Mouse (Mus musculus): ENCODE results near the gene Cercam. TPM values are rescaled to one million over a fixed set of nuclear protein-coding genes. Genes with fewer than 3 reads are reported as not detected.
A peak's percentile ranks its signal among the peaks of the same experiment; 100 is the strongest.

Gene Cercam
- 10 to 100 TPM in 3 of 4 experiments, 1 to 10 TPM in 1; 7.6 to 32.8 (median 18.4) TPM for total RNA-seq (2022)

DNA sequence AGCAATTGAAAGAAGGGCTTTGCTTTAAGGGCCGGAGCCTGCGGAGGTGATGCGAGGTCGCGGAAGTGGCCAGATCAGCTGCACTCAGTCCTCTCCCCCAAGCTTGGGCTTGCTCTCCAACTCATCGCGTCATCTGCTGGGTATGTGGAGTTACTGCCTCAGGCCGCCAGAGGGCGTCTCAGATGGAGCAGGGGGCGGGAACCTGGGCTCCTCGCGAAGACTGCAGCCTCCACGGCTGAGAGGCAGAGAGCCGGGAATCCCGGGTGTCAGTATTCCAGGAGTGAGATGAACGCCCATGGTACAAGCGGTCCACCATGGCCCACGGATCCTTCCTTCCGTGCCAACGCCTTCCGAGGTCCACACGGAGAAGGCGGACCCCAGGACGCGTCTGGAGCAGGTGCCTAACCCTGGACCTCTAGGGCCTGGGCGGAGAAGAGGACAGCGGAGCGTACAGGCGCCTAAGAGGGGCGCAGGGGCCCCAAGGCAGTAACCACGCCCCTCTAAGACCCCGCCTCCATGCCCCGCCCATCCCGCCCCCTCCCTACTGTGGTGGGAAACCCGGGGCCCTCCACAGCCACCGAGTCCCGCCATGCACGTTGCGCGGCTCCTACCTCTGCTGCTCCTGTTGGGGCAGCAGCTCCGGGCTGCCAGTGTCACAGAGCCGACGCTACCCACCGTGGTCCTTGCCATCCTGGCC, at the start of gene Cercam:
Gene Cercam, plus strand, starts transcription at position 216 of the 697 bp plus-strand sequence.
- peak; percentile 79 for DNase-seq

DNA sequence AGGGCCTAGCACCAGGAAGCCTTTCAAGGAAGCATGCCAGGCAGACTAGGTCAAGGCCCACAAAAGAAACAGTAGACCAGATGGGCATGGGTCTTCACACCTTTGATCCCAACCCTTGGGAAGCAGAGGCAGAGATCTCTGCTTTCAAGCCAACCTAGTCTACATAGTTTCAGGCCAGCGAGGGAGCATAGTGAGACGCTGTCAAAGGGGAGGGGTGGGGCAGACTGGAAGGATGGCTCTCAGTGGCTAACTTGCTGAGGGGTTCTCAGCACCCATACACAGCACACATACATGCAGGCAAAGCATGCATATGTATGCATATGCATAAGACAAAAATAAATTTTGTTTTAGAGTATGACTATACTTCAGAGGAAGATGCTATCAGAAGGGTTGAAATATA, 49.6 kb upstream of the Cercam start:
- DNase-seq, result no peak

DNA sequence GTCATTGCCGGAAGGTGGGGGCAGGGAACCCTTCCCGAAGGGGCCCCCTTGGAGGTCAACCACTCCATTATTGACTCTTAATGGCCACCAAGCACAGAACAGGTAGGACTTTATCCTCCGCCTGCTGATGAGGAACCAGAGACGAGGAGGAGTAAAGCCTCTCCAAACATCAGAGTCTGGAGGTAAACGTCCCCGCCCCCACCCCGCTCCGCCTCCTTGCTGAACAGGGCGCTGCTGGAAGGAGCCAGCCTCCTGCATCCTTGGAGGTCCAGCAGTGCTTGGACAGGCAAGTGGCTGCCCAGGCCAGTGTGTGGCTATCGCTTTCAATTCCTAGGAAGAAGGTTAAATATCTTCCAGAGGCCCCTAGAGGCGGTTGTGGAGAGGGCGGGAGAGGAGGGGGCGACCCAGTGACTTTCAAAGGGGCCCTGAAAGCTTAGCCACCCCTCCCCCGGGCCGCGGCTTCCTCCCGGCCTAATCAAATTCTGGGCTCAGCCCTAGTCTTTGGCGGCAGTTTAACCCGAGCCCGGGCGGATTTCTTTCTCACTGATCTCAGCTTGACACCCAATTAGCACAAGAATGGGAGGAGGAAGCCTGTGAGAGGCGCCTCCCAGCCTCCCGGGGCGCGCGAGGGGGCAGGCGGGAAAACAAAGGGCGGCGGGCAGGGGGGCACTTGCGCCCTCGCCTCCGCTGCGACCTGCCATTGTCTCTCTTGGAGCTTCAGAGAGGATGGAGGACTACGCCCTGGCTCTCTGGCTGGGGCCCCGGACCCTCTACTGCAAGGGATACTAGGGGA, 48.7 kb upstream of the Cercam start, which contains the start of gene Urm1:
Gene Urm1, plus strand, starts transcription at position 51 of the 793 bp plus-strand sequence.
- DNase-seq, result no peak

DNA sequence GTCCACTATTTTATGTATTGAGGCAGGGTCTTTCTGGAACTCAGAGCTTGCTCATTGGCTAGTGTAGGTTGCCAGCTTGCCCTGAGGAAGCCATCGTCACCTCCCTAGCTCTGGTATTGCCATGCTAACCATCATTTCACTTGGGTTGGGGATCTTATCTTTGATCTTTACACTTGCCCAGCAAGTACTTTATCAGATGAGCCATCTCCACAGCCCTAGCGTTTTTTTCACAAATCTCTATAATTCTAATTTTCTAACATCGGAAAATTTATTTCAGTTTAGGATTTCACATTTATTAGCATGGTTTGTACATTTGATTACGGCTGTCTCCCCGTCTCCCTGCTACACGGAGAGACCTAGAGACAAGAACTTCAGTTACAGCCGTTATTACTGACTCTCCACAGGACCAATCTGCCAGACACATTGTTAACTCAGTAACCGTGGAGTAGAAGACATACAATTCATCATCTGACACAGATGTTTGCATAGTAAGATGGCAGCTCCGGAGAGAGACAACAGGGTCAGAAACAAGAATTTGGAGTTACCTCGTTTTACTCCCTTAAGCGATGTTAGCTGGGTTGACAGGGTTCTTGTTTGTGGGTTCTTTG, 42.5 kb upstream of the Cercam start:
- no peak for DNase-seq

DNA sequence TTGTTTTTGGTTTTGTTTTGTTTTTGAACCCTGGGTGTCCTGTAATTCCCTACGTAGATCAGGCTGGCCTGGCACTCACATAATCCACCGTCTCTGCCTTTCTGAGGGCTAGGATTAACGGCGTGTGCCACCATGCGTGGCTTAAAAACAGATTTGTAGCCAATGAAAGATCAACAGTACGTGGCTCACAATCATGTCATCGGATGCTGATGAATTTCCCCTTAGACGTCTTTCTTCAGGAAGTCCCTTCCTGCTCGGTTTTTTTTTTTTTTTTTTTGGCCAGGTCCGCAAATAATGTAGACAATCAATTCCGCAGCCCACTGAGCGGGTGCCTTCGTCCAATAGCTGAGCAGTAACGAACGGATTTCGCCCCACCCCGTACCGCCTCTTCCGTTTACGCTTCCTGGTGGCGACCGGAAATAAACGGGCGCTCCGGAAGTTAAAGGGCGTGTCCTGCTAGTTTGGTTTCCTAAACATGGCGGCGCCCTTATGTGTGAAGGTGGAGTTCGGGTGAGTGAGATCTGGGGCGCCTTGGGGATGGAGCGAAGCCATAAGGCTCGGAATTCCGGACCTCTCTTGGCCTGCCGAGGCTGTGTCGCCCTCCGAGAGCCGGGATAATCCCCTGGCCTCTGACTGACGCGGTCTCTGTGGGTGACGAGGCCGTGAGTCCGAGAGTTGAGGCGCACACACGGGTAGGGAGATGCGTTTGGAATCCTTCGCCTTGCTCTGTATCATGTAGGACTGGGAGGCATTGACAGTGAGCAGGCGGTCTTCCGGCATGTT, 41.8 kb upstream of the Cercam start:
- DNase-seq, result peak; percentile 97

DNA sequence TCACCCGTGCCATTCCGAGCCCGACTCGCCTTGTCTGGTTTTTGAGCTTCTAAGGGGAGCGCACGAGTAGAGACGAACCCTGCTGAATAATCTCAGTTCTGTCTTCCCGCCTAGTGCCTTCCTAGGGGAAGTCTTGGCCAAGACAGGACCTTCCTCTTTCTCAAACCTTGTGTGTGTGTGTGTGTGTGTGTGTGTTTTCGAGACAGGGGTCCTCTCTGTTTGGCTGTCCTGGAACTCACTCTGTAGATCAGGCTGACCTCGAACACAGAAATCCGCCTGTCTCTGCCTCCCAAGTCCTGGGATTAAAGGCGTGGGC, 41.3 kb upstream of the Cercam start:
- DNase-seq, result no peak

DNA sequence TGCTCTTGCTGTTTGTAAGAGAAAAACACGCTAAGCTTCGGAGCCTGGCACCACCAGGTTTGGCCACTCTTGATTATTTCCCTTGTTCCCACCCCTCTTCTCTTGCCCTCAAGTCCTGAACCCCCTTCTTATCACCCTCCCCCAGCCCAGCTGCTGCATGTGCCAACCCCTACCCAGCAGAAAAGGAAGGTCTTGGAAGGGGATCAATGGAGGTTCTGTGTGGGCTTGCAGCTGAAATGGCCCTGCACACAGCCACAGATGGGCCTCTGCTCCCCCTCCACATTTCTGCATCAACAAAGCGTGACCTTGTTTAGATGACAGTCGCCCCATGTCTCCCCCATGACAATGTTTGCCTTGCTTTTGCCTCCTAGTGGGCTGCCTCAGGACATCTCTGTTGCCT, 37.9 kb upstream of the Cercam start:
- DNase-seq, result no peak

DNA sequence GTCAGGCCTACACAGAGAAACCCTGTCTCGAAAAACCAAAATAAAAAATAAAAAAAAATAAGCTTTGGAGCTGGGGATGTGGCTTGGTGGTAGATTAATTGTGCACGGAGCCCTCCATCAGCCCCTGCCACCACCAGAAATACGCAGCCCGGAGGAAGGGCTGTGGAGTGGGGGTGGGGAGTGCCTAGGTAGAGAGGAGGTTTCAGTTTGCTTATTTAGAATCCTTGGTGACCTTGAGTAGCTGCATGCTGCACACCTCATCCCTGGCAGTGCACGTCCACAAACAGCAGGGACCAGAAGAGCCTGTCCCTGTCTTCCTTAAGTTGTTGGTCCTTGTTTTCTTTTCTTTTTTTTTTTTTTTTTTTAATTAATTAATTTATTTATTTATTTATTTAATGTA, 35.2 kb upstream of the Cercam start:
- no peak for DNase-seq

DNA sequence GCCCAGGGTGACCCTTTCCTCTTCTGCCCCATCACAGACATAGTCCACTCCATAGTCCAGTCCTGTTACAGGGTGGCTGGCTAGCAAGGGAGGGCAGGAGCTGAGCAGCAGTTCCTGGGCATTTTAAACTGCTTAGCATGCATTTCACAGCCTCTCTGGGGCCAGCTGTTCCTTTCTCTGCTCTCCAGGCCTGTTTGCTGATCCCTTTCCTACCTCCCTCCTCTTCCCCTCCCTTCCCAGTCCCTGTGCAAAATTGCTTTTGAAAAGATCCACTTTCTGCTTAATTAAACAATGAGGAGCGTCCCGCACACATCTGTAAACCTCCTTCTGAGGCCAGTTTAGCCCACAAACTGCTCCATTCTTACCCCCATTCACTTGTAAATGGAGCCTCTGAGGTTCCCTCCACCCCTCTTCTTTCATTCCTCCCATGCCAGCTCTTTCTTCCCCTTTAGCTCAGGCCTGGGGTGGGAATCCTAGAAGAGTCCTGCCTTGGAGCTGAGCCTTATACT, 33.5 kb upstream of the Cercam start:
- no peak for DNase-seq

DNA sequence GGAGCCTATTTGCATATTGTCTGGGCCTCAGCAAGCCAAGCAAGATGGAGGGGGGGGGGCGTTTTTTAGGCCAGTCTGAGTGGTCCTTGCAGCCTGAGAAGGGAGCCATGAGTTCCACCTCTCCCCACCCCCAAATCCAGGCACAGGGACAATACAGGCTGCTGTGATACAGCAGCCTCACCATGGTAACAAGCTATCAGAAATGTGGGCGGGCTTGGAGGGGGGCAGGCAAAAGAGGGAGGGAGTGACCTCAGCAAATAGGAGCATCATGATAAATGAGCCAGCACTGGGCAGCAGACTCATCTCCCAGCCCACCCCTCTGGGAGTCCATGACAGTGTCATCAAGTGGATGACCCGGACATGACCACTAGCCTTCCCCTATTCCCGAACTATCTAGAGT, 29.5 kb upstream of the Cercam start:
- no peak for DNase-seq

DNA sequence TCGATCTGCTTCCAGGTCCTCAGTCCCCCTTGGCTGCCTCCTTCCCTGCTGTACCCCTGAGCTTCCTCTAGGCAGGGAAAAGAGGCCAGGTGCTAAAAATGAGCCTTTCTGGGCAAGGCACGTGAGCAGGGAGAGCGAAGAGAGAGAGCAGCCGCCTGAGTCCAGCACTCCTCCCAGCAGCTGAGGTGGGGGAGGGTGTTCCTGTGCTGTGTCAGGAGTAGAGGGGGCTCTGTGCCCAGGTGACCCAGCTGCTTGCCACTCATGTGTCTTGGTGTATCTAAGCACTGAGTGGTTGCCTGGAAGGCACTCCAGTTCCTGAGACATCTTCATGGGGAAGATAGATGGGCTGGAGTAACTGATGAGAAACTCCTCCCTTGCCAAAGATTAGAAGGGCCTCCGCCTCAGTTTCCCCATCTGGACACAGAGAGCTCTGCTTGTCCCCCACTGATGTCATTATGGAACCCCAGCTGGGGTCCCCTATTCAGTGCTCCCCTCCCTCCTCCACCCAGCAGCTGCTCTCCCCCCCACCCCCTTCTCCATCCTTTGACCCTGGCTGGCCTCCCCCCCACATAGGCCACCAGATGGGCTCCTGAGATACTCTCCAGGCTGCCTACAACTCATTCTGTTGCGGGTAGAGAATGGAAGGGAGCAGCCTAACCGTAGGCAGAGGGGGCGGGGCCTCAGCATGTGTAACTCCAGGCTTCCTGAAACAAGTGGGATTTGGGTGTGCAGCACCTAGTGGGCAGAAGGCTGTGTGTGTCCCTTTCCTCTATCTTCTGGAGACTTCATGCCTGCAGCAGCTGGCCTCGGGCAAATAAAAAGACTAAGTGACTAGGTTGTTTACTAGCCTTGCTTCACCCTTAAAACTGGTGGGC, 25.5 kb upstream of the Cercam start:
- no peak for DNase-seq

DNA sequence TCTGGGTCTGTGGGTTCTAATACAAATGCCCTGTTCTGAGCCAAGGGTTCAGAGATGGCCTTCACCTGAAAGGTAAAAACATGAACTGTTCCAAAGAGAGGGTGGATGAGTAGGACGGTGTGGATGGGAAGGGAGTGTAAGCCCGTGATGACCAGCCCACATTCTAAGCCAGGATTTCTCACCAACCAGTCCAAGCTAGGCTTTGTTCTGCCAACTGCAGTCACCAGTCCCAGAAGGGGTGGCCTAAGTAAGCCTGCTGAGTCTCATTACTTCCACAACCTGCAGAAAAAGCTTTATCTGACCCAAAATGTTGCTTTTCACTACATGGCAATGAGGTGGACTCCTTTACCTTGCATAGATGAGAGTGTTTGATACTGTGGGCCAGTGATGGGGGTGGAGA, 24.8 kb upstream of the Cercam start:
- DNase-seq, result no peak

DNA sequence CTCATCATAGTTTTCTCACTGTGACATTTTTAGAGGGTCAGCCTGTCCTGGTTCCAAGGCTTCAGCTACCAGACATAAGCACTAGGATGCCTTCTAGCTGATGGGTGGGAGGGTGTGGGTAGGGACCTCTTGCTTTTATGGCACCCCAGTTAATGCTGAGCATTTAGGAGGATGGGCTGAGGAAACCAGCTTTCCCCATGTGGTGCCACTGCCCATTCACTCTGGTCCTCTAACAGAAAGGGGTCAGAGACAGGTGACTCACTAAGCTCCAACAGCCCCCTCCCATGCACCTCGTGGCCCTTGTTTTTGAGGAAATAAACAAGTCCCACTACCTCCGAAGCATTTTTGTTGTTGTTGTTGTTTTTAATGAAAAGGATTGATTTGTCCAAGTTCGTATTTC, 24.3 kb upstream of the Cercam start:
- no peak for DNase-seq

DNA sequence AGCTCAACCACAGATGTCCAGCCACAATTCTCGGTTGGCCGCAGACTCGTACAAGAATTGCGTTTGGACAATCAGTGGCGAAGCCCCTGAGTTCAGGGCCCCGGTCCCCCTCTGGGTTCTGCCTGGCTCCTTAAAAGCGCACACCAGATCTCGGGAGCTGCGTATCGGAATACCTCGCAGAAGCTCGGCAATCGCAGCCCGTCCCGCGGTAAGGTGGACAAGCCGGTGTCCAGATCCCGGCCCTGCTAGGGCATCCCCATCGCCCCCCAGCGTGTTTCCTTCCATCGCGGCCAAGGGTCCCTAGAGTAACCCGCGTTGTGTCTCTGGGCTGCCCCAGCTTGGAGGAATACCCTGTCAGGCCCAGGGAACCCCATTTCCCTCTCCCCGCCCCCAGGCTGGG, 23.3 kb upstream of the Cercam start:
- no peak for DNase-seq

DNA sequence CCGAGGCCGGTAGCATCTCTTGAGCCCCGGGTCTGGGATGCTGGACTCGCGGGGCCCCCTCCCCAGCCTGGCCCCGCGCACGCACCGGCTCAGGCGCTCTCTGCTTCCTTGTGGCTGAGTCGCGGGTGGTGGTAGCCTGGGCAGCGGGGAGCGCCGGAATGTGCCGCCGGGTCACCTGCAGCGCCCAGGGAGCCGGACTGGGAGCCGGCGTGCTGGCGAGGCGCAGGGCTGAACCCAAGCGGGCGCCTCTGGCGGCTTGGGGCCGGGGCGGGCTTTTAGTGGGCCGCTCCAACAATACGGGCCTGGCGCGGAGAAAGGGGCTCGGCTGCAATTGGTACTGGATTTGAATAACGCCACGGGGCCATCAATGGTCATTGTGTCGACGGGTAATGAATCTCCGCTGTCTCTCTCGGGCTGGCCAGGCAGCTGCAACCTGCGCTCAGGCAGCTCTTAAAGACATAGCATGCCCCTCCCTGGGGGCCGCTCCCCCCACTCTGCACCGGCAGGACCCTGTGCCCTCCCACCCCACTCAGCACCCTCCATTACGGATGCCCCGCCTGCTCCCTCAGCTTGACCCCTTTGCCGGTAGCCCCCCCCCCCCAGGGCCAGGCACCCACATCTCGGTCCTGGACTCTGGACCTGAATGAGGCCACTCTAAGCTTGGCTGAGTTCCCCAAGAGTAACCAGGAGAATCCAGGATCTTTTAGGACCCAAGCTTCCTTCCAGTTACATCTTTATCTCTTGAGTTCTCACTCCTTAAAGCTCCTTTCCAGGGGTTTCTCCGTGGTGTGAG, 22.7 kb upstream of the Cercam start:
- no peak for DNase-seq

DNA sequence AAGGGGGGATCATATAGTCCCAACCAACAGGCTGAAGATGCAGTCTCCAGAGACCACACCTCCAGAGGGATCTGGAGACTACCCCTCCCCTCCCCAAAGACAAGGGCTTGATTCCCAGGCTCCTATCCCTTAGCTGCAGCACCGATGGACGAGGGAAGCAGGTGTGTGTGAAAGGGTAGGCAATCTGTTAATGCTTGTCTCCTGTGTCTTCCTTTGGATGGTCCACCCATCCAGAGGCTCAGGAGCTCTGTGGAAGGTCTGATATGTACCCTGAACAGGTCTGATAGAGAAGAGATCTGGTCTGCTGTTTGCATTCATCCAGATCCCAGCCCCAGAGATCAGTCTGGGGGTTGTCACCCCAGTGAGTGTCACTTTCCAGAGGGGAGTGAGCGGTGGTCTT, 22.1 kb upstream of the Cercam start:
- no peak for DNase-seq

DNA sequence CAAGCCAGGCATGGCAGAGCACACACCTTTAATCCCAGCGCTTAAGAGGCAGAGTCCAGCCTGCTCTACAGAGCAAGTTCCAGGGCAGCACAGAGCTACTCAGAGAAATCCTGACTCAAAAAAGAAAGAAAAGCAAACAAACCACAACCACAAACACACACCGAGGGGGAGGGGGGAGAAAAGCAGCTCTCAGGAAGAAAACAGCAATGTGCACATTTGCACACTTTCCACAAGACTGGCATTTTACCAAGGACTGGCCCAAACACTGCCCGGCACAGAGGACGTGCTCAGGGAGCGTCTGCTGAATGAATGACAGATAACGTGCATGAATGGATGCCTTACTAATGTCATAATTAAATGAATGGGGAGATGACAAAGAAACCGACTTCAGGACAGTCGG, 19.9 kb upstream of the Cercam start:
- DNase-seq, result no peak

DNA sequence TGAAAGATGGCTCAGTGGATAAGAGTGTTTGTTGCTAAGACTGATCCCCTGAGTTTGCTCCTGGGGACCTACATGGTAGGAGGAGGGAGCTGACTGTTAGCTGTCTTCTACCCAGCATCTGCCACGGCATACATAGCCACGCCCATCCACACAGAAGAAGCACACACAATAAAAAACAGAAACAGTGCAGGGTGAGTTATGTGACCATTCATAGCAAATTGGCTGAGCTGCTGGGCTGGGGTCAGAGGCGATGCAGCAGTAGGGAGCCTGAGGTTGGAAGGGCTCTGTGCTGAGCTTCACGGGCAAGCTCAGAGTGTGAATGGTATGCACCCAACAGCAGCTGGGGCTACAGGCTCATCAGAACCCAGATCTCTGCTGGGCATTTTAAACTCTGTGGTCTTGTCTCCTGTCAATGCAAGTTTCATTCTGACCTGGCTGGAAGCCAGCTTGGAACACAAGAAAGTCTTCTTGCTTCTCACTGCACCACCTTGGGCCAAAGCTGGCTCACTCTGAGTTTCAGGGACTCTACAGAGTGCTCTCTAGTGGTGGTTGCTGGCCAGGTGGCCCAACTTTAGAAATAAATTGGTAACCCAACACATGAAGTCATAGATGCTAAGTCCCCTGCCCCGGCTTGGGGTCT, 19.0 kb upstream of the Cercam start:
- DNase-seq, result no peak

DNA sequence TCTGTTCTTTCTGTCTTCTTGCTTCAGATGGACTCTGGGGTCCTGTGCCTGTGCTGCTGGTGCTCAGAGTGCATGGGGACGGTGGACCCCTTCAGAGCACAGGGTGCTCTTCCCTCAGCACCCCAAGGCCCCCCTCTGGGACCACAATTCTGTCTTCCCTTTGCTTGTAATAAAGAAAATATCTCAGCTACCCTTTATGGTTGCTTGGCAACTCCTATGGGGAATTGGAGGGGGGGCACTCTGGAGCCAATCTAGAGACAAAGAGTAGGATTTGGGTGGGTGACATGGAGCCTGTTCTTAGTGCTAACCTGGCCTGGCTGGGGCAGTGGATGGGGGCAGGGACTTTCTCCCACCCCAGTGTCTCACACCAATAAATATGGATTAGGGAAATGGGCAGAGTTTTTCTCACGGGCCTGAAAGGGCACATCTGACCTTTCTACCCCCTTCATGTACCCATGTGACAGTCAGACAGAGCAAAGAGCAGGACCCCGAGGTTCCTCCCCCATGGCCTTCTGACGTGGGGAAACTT, 15.9 kb upstream of the Cercam start:
- DNase-seq, result no peak

DNA sequence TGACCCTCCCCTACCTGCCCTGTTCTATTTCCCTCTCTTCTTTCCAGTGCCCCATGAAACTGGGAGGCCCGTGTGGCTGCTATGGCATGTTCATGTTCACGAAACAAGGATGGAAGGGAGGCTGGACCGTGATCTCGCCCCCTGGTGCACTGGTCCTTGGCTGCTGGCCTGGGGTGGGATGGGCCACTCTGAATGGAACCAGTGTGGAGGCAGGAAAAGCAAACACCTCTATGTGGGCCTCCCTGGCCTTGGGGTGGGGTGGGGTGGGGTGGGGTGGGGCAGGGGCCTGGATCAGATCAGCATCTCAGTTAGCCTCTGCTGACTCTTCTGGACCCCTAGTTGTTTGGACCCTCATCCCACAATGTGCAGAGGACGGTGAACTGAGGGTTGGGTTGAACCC, 15.2 kb upstream of the Cercam start:
- DNase-seq, result no peak
